Mouse (Mus musculus) gastrocnemius, adult 2 months (tissue): Measurements from ENCODE around the gene Celf5. TPM values are rescaled to one million over a fixed set of nuclear protein-coding genes. Genes with fewer than 3 reads are reported as not detected.

Source experiments
- DNase-seq: peaks from one replicate; pipeline ENCODE4 v3.0.0; 2022
- H3K27ac ChIP-seq: fragments of 200-600 bp; 2 replicates; pipeline ENCODE4 v1.8.1; 2022; ENCODE audit warnings: mild to moderate bottlenecking
- H3K4me3 ChIP-seq: fragments of 200-600 bp; 2 replicates; pipeline ENCODE4 v1.8.1; 2022; ENCODE audit warnings: mild to moderate bottlenecking, moderate library complexity
- CTCF ChIP-seq: fragments of 200-600 bp; IDR thresholded peaks from 2 replicates; pipeline ENCODE4 v1.8.1; 2022; ENCODE audit warnings: antibody characterized with exemption, mild to moderate bottlenecking, moderate library complexity
- intact Hi-C: fragments of 180-260 bp; cut with DNase I; formaldehyde crosslinking; loops from one replicate; pipeline ENCODE4 v1.15.1; 2025
- total RNA-seq, 2 experiments: library from RNA; stranded (reverse); gene quantifications; 2 replicates each; pipeline ENCODE4 v1.2.3; 2021

Celf5 gene
- total RNA-seq, 2 experiments from 2014 or later, result 0.17 TPM; not detected in 1

GRCm38 (mm10) chr10:81432169-81432867 is 50.2 kb downstream of the Celf5 start:
- TF ChIP-seq CTCF, result no peak
- DNase-seq, result no peak
- peak overlapping the region; percentile 96 for H3K27ac ChIP-seq
- peak overlapping the region; percentile 52 for H3K4me3 ChIP-seq
- intact Hi-C loops, result no loop called here

GRCm38 (mm10) chr10:81431526-81432168 is 50.9 kb downstream of the Celf5 start:
- Histone ChIP-seq H3K27ac (peak overlapping the region; percentile 97), H3K4me3 (peak overlapping the region; percentile 95)
- DNase-seq, result peak; percentile 52
- TF ChIP-seq CTCF, result no peak
- intact Hi-C loops, result no loop called here

GRCm38 (mm10) chr10:81430831-81431525 is 51.5 kb downstream of the Celf5 start:
- peak overlapping the region; percentile 97 for H3K27ac ChIP-seq
- no peak for TF ChIP-seq CTCF
- intact Hi-C loops, result no loop called here
- no peak for DNase-seq
- H3K4me3 ChIP-seq, result peak overlapping the region; percentile 95

GRCm38 (mm10) chr10:81430141-81430830 is 52.2 kb downstream of the Celf5 start:
- peak; percentile 93 for DNase-seq
- intact Hi-C loops, result no loop called here
- Histone ChIP-seq H3K27ac (peak overlapping the region; percentile 97), H3K4me3 (peak overlapping the region; percentile 95)
- no peak for TF ChIP-seq CTCF

DNA sequence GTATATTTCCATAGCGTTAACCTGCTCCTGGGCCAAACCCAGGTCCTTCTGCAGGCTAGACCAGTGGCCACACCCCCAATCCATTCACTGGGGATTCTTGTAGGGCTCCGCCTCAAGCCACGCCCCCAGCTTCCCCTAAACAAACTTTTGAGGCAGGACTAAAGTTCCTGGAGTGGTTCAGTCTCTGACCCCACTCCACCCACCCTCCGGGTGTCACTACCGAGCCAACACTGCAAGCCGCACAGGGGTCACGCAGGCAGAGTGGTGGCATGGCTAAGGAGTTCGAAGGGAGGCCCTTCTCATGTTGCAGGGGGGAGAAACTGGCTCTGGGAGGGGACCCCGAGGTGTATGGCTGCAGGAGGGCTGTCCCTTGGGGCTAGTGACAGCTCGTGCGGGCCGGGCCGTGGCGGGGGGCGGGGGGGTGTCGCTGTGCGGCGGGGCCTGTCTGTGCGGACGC is 52.9 kb downstream of the Celf5 start:
- intact Hi-C loops, result loop anchor here (1.0 kb wide), 1 partner anchor 14 kb away; no protein-coding TSS in a partner anchor

DNA sequence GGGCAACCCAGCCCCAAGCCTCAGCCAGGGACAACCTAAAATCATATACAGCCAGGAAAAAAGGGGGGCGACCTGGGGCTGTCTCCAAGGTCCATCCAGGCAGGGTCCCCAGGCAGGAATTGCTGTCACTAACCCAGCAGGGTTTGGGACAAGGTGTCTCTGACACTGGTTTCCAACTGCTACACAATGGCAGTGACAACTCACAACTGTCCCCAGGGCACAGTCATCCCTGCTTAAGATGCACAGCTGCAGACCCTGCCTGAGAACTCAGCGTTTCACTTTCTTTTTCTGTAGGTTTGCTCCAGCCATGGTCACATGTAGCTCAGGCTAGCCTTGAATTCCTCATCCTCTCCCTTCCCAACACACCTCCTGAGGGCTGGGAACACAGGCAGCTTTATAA is 53.4 kb downstream of the Celf5 start:
- TF ChIP-seq CTCF, result no peak
- DNase-seq, result peak; percentile 25
- peak overlapping the region; percentile 95 for H3K4me3 ChIP-seq
- peak overlapping the region; percentile 97 for H3K27ac ChIP-seq
- intact Hi-C loops, result loop anchor here (1.0 kb wide), 1 partner anchor 14 kb away; no protein-coding TSS in a partner anchor

More for the DNA sequence above, 52.9 kb downstream of the Celf5 start:
- peak; percentile 89 for DNase-seq
- peak overlapping the region; percentile 95 for H3K4me3 ChIP-seq
- TF ChIP-seq CTCF, result no peak
- H3K27ac ChIP-seq, result peak overlapping the region; percentile 97

DNA sequence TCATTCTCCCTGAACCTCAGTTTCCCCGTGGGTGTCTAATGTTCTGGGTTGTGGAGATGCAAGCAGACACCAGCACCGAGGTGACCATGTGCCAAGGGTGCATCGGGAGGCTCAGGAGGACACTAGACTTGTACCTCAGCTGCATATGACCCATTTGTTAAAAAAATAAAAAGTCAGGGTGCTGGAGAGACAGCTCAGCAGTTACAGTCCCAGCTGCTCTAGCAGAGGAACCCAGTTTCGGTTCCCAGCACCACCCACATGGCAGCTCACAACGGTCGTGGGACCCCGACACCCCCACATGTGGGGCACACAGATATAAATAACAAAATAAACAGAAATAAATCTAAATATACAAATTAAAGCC is 54.0 kb downstream of the Celf5 start:
- intact Hi-C loops, result no loop called here
- Histone ChIP-seq H3K27ac (peak overlapping the region; percentile 97), H3K4me3 (no peak overlapping the region)
- DNase-seq, result no peak
- no peak for TF ChIP-seq CTCF

DNA sequence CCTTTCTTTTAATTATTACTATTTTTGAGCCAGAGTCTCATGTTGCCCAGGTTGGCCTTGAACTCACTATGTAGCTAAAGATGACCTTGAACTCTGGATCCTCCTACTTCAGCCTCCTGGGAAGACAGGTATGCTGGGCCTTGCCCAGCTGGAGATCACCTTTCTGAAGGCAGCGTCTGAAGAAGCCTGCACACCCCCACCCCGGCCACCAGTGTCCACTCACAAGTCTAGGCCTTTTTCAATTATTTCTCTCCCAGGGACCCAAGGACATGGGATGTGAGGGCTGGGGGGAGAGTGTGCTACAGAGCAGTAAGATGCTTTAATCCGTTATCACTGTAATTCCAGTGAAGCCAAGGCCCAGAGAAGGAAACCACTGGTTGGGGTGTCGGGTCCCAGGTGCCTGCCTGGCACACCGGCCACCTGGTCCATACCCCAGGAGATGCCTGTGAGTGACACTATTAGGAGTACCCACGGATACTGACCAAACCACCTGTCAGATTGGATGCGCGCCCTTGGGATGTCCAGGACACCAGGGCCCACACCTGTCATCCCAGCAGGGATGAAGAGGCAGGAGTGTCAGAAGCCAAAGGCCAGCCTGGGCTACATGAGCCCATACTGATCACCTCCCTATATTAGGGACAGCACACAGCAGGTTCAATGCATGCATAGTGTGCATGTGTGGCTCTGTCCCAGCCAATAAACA is 54.6 kb downstream of the Celf5 start:
- DNase-seq, result peak; percentile 43
- intact Hi-C loops, result no loop called here
- no peak for TF ChIP-seq CTCF
- Histone ChIP-seq H3K4me3 (no peak overlapping the region), H3K27ac (peak overlapping the region; percentile 97)

DNA sequence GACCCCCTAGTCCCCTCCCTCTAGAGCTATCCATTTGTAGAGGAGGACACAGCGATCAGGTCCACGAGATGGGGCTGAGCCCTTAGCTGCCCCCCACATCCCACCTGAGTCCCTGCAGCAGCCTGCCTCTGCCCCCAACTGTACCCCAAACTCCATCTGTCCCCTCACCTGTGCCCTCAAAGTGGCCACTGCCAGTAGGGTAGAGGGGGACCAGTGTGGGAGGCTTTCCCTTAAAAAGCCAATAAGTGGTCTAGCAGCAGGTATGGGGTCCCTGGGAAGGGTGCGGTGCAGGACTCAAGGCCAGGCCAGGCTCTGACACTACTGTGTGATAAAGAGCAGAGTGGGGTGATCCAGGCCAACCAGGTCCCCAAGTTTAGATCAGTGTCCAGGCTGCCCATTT is 55.2 kb downstream of the Celf5 start:
- Histone ChIP-seq H3K27ac (peak overlapping the region; percentile 97), H3K4me3 (peak overlapping the region; percentile 94)
- no peak for TF ChIP-seq CTCF
- DNase-seq, result no peak
- intact Hi-C loops, result no loop called here

GRCm38 (mm10) chr10:81426897-81427296 is 55.6 kb downstream of the Celf5 start:
- Histone ChIP-seq H3K4me3 (peak overlapping the region; percentile 94), H3K27ac (peak overlapping the region; percentile 97)
- peak; percentile 89 for DNase-seq
- intact Hi-C loops, result no loop called here
- TF ChIP-seq CTCF, result no peak

DNA sequence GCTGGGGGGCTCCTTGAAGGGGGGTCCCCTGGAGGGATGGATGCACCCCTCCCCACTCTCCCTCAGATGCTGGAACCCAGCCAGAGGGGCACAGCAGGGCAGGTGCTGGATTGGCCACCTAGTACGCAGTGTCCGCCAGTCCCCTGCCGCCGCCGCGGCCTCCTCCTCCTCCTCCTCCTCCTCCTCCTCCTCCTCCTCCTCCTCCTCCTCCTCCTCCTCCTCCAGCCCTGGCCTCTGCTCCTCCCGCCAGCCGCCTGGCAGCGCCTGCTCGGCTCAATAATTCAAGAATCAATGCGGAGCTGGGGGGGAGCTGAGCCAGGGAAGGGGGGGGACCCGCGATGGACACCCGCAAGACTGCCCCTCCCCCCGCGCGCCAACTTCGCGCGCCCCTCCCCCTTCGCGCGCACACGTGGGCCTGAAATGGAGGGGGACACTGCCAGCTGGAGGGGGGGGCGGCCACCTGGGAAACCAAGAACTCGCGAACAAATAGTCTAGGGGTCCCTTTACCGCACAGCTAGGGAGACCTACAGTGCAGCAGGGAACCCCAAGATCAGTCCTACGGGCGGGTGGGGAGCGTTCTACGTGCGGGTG is 56.3 kb downstream of the Celf5 start:
- intact Hi-C loops, result no loop called here
- Histone ChIP-seq H3K4me3 (peak overlapping the region; percentile 94), H3K27ac (peak overlapping the region; percentile 97)
- DNase-seq, result peak; percentile 74
- TF ChIP-seq CTCF, result no peak
